Mouse (Mus musculus): ENCODE data around the gene Wnt8b.

- TF ChIP-seq ZC3H11A (IDR thresholded peaks at IDR 0.05; ENCODE audit: borderline replicate concordance, low read depth, low read length) (no peak), MAFK (IDR thresholded peaks at IDR 0.05; ENCODE audit: insufficient read depth, low read depth, low read length) (no peak)
Observed at GRCm38 (mm10) chr19:44562652-44563206, 69.5 kb downstream of the Wnt8b start, which contains the start of gene Hif1an.

Measured in ES-E14 (cell line).